Mouse (Mus musculus): Measurements from ENCODE around the gene Eif3a. TPM values are rescaled to one million over a fixed set of nuclear protein-coding genes. Genes with fewer than 3 reads are reported as not detected.

Gene Eif3a
- polyA plus RNA-seq, 2 experiments: 122 to 163 TPM

GRCm38 (mm10) chr19:60747801-60748200, 42.7 kb downstream of the Eif3a start:
- no peaks in the 10 kb centered on the region for H3K36me3 ChIP-seq (ENCODE audit: control insufficient read depth, insufficient read depth, low read length)
- no peak for DNase-seq (ENCODE audit: low spot score)
- no peaks in the 10 kb centered on the region for H3K27me3 ChIP-seq (ENCODE audit: control insufficient read depth, insufficient read depth, low read length)
- no peak overlapping the region for H3K27ac ChIP-seq (replicated peaks; ENCODE audit: low read depth, low read length)
- no peak overlapping the region for H3K9ac ChIP-seq (ENCODE audit: low read depth, low read length, severe bottlenecking)
- no peak for TF ChIP-seq POLR2A (IDR thresholded peaks at IDR 0.05; ENCODE audit: borderline replicate concordance, extremely low read depth, insufficient read depth, insufficient read length)
- no peak overlapping the region for H3K4me2 ChIP-seq (replicated peaks; ENCODE audit: low read depth, low read length, severe bottlenecking)
- H3K4me1 ChIP-seq (ENCODE audit: control insufficient read depth, insufficient read depth, low read length): no peaks in the 10 kb centered on the region
- no peaks in the 10 kb centered on the region for H3K9me3 ChIP-seq (ENCODE audit: control insufficient read depth, low read length)
- 84% methylated on average over 1 of the region's 1 CpGs for WGBS
- no peak for ATAC-seq (ENCODE audit: low FRiP score, low read depth)
- H3K4me3 ChIP-seq (replicated peaks; ENCODE audit: low read length): no peak overlapping the region

- no peak for TF ChIP-seq POLR2A (IDR thresholded peaks at IDR 0.05; ENCODE audit: borderline replicate concordance, extremely low read depth, insufficient read depth, insufficient read length)
- 64% methylated on average over 5 of the region's 5 CpGs for WGBS
- Histone ChIP-seq H3K4me2 (replicated peaks; ENCODE audit: low read depth, low read length, severe bottlenecking) (no peak overlapping the region), H3K9me3 (ENCODE audit: control insufficient read depth, low read length) (no peaks in the 10 kb centered on the region), H3K4me1 (ENCODE audit: control insufficient read depth, insufficient read depth, low read length) (no peaks in the 10 kb centered on the region), H3K27me3 (ENCODE audit: control insufficient read depth, insufficient read depth, low read length) (no peaks in the 10 kb centered on the region), H3K9ac (ENCODE audit: low read depth, low read length, severe bottlenecking) (no peak overlapping the region), H3K27ac (replicated peaks; ENCODE audit: low read depth, low read length) (no peak overlapping the region), H3K36me3 (ENCODE audit: control insufficient read depth, insufficient read depth, low read length) (no peaks in the 10 kb centered on the region), H3K4me3 (replicated peaks; ENCODE audit: low read length) (no peak overlapping the region)
- DNase-seq (ENCODE audit: low spot score) (no peak), ATAC-seq (ENCODE audit: low FRiP score, low read depth) (no peak)
Observed at GRCm38 (mm10) chr19:60743767-60744547, 46.5 kb downstream of the Eif3a start.

GRCm38 (mm10) chr19:60740560-60740959, 49.9 kb downstream of the Eif3a start:
- Histone ChIP-seq H3K36me3 (ENCODE audit: control insufficient read depth, insufficient read depth, low read length) (no peaks in the 10 kb centered on the region), H3K4me2 (replicated peaks; ENCODE audit: low read depth, low read length, severe bottlenecking) (no peak overlapping the region), H3K27ac (replicated peaks; ENCODE audit: low read depth, low read length) (no peak overlapping the region), H3K4me1 (ENCODE audit: control insufficient read depth, insufficient read depth, low read length) (no peaks in the 10 kb centered on the region), H3K9me3 (ENCODE audit: control insufficient read depth, low read length) (no peaks in the 10 kb centered on the region), H3K4me3 (replicated peaks; ENCODE audit: low read length) (no peak overlapping the region), H3K27me3 (ENCODE audit: control insufficient read depth, insufficient read depth, low read length) (no peaks in the 10 kb centered on the region), H3K9ac (ENCODE audit: low read depth, low read length, severe bottlenecking) (no peak overlapping the region)
- WGBS: 74% methylated on average over 1 of the region's 1 CpGs
- no peak for TF ChIP-seq POLR2A (IDR thresholded peaks at IDR 0.05; ENCODE audit: borderline replicate concordance, extremely low read depth, insufficient read depth, insufficient read length)
- no peak for DNase-seq (ENCODE audit: low spot score)
- ATAC-seq (ENCODE audit: low FRiP score, low read depth): no peak

- no peak overlapping the region for H3K27ac ChIP-seq (replicated peaks; ENCODE audit: low read depth, low read length)
- H3K9ac ChIP-seq (ENCODE audit: low read depth, low read length, severe bottlenecking): no peak overlapping the region
- H3K27me3 ChIP-seq (ENCODE audit: control insufficient read depth, insufficient read depth, low read length): no peaks in the 10 kb centered on the region
- H3K4me1 ChIP-seq (ENCODE audit: control insufficient read depth, insufficient read depth, low read length): no peaks in the 10 kb centered on the region
- no peak for TF ChIP-seq POLR2A (IDR thresholded peaks at IDR 0.05; ENCODE audit: borderline replicate concordance, extremely low read depth, insufficient read depth, insufficient read length)
- H3K36me3 ChIP-seq (ENCODE audit: control insufficient read depth, insufficient read depth, low read length): no peaks in the 10 kb centered on the region
- 86% methylated on average over 1 of the region's 1 CpGs for WGBS
- no peak overlapping the region for H3K4me3 ChIP-seq (replicated peaks; ENCODE audit: low read length)
- DNase-seq (ENCODE audit: low spot score) (no peak), ATAC-seq (ENCODE audit: low FRiP score, low read depth) (no peak)
- no peak overlapping the region for H3K4me2 ChIP-seq (replicated peaks; ENCODE audit: low read depth, low read length, severe bottlenecking)
- H3K9me3 ChIP-seq (ENCODE audit: control insufficient read depth, low read length): no peaks in the 10 kb centered on the region
Observed at GRCm38 (mm10) chr19:60731966-60732365, 58.5 kb downstream of the Eif3a start.

- Histone ChIP-seq H3K36me3 (ENCODE audit: control insufficient read depth, insufficient read depth, low read length) (no peaks in the 10 kb centered on the region), H3K9me3 (ENCODE audit: control insufficient read depth, low read length) (no peaks in the 10 kb centered on the region), H3K4me3 (replicated peaks; ENCODE audit: low read length) (no peak overlapping the region), H3K27ac (replicated peaks; ENCODE audit: low read depth, low read length) (no peak overlapping the region), H3K4me1 (ENCODE audit: control insufficient read depth, insufficient read depth, low read length) (no peaks in the 10 kb centered on the region), H3K4me2 (replicated peaks; ENCODE audit: low read depth, low read length, severe bottlenecking) (no peak overlapping the region), H3K9ac (ENCODE audit: low read depth, low read length, severe bottlenecking) (no peak overlapping the region), H3K27me3 (ENCODE audit: control insufficient read depth, insufficient read depth, low read length) (no peaks in the 10 kb centered on the region)
- WGBS: 82% methylated on average over 1 of the region's 1 CpGs
- no peak for TF ChIP-seq POLR2A (IDR thresholded peaks at IDR 0.05; ENCODE audit: borderline replicate concordance, extremely low read depth, insufficient read depth, insufficient read length)
- no peak for DNase-seq (ENCODE audit: low spot score)
- ATAC-seq (ENCODE audit: low FRiP score, low read depth): no peak
Observed at GRCm38 (mm10) chr19:60731299-60731698, 59.2 kb downstream of the Eif3a start.

Measured in limb, embryonic 14.5 days (tissue).